Mouse (Mus musculus) stomach, postnatal 0 days (tissue): ENCODE results near the gene Rgs3. TPM values are rescaled to one million over a fixed set of nuclear protein-coding genes. Genes with fewer than 3 reads are reported as not detected.
A peak's percentile ranks its signal among the peaks of the same experiment; 100 is the strongest.

Experiments used
- ATAC-seq: fragments of 200-750 bp; cut with Nextera tagmentation; 2 replicates; pipeline ENCODE4 v1.8.0; 2017; ENCODE audit not compliant: low FRiP score, low TSS enrichment
- DNase-seq: peaks from one replicate; pipeline ENCODE4 v3.0.0-alpha.2; 2016; ENCODE audit warnings: low spot score
- H3K27ac ChIP-seq: fragments of 300-500 bp; sonication (generic); replicated peaks from 2 replicates; pipeline ENCODE4 v1.5.1; 2014; ENCODE audit warnings: mild to moderate bottlenecking, control low read depth
- H3K27me3 ChIP-seq: fragments of 300-500 bp; sonication (generic); 2 replicates; pipeline ENCODE4 v1.6.1; 2014; ENCODE audit warnings: low read length; ENCODE audit not compliant: control insufficient read depth, insufficient read depth
- H3K36me3 ChIP-seq: fragments of 300-500 bp; sonication (generic); 2 replicates; pipeline ENCODE4 v1.6.1; 2014; ENCODE audit warnings: low read length, mixed read lengths; ENCODE audit not compliant: control insufficient read depth, insufficient read depth
- H3K4me1 ChIP-seq: fragments of 300-500 bp; sonication (generic); replicated peaks from 2 replicates; pipeline ENCODE4 v1.6.1; 2014; ENCODE audit warnings: antibody characterized with exemption; ENCODE audit not compliant: control insufficient read depth, insufficient read depth
- H3K4me2 ChIP-seq: fragments of 300-500 bp; sonication (generic); replicated peaks from 2 replicates; pipeline ENCODE4 v1.6.1; 2014; ENCODE audit warnings: low read depth, mild to moderate bottlenecking, control low read depth, moderate library complexity
- H3K4me3 ChIP-seq: fragments of 300-500 bp; sonication (generic); 2 replicates; pipeline ENCODE4 v1.5.1; 2014; ENCODE audit warnings: low read depth, low read length, control low read depth
- H3K9ac ChIP-seq: fragments of 300-500 bp; sonication (generic); 2 replicates; pipeline ENCODE4 v1.6.1; 2014; ENCODE audit warnings: mild to moderate bottlenecking, low read length, control low read depth, mixed read lengths
- H3K9me3 ChIP-seq: fragments of 300-500 bp; sonication (generic); 2 replicates; pipeline ENCODE4 v1.6.1; 2016; ENCODE audit warnings: low read length; ENCODE audit not compliant: control insufficient read depth
- CTCF ChIP-seq: IDR thresholded peaks from 2 replicates; pipeline ENCODE4 v1.5.1; 2016; ENCODE audit warnings: antibody characterized with exemption, low read depth, mild to moderate bottlenecking, moderate library complexity
- EP300 ChIP-seq: optimal IDR thresholded peaks from 2 replicates; pipeline ENCODE3; 2016; ENCODE audit warnings: antibody characterized with exemption
- WGBS: fragments of 180-500 bp; shearing (Covaris S2); extraction: QIAGEN DNeasy Blood & Tissue Kit; methylation state at CpG from one replicate; pipeline ENCODE4 v1.1.7; 2014; 5-methylcytosine and 5-hydroxymethylcytosine counted together
- polyA plus RNA-seq: library from polyadenylated mRNA; unstranded; fragments of >200 nt; fragmentation: Nextera tagmentation; extraction: Ambion mirVana; gene quantifications from 2 replicates; pipeline ENCODE4 v1.2.1, GENCODE M21; 2015

Gene Rgs3
- polyA plus RNA-seq, 1 experiment from 2014 or later = 30.0 TPM

- DNase-seq (no peak), ATAC-seq (no peak)
- WGBS = 59% methylated on average over 1 of the region's 1 CpGs
Observed at GRCm38 (mm10) chr4:62568359-62568758, 8.7 kb downstream of the Rgs3 start.

GRCm38 (mm10) chr4:62569603-62570002 lies 10.0 kb downstream of the Rgs3 start:
- no peak for ATAC-seq
- Histone ChIP-seq H3K27me3 (no peaks in the 10 kb centered on the region), H3K36me3 (no peaks in the 10 kb centered on the region), H3K4me2 (no peak overlapping the region), H3K4me1 (no peaks in the 10 kb centered on the region; the same call in 1 of the 2 replicates), H3K4me3 (no peak overlapping the region), H3K9ac (no peak overlapping the region), H3K9me3 (no peaks in the 10 kb centered on the region), H3K27ac (no peak overlapping the region)
- no peak for TF ChIP-seq EP300
- no peak for TF ChIP-seq CTCF
- WGBS = 90% methylated on average over 5 of the region's 5 CpGs
- DNase-seq = no peak

More at GRCm38 (mm10) chr4:62568359-62568758, 8.7 kb downstream of the Rgs3 start:
- no peak for TF ChIP-seq CTCF
- TF ChIP-seq EP300 = no peak
- H3K4me3 ChIP-seq = no peak overlapping the region
- H3K27ac ChIP-seq = no peak overlapping the region
- H3K9me3 ChIP-seq = no peaks in the 10 kb centered on the region
- H3K27me3 ChIP-seq = no peaks in the 10 kb centered on the region
- H3K9ac ChIP-seq = no peak overlapping the region
- no peak overlapping the region for H3K4me2 ChIP-seq
- no peaks in the 10 kb centered on the region for H3K36me3 ChIP-seq
- no peaks in the 10 kb centered on the region; the same call in 1 of the 2 replicates for H3K4me1 ChIP-seq

- TF ChIP-seq CTCF = no peak
- no peak for TF ChIP-seq EP300
- no peak for DNase-seq
- Histone ChIP-seq H3K4me1 (no peaks in the 10 kb centered on the region; the same call in 1 of the 2 replicates), H3K9ac (no peak overlapping the region), H3K36me3 (no peaks in the 10 kb centered on the region), H3K27ac (no peak overlapping the region), H3K4me2 (no peak overlapping the region), H3K9me3 (no peaks in the 10 kb centered on the region), H3K27me3 (no peaks in the 10 kb centered on the region), H3K4me3 (no peak overlapping the region)
- 61% methylated on average over 5 of the region's 5 CpGs for WGBS
- peak; percentile 44; the same call in 1 of the 2 replicates for ATAC-seq
Observed at GRCm38 (mm10) chr4:62570029-62570428, 10.4 kb downstream of the Rgs3 start.

GRCm38 (mm10) chr4:62582365-62583264 lies 23.0 kb downstream of the Rgs3 start:
- 23% methylated on average over 18 of the region's 18 CpGs for WGBS
- ATAC-seq = peak; percentile 46; the same call in 1 of the 2 replicates
- Histone ChIP-seq H3K4me2 (peak overlapping the region; percentile 80), H3K9ac (peak overlapping the region; percentile 32), H3K27ac (no peak overlapping the region), H3K4me3 (peak overlapping the region; percentile 45), H3K9me3 (no peaks in the 10 kb centered on the region), H3K27me3 (no peaks in the 10 kb centered on the region), H3K4me1 (peaks cover 8% of the 10 kb centered on the region; the same call in 1 of the 2 replicates), H3K36me3 (no peaks in the 10 kb centered on the region)
- peak; percentile 31 for DNase-seq
- TF ChIP-seq CTCF (no peak), EP300 (no peak)

GRCm38 (mm10) chr4:62583265-62584092 lies 23.8 kb downstream of the Rgs3 start:
- no peaks in the 10 kb centered on the region for H3K27me3 ChIP-seq
- peak overlapping the region; percentile 45 for H3K4me3 ChIP-seq
- no peaks in the 10 kb centered on the region for H3K36me3 ChIP-seq
- H3K9me3 ChIP-seq = no peaks in the 10 kb centered on the region
- no peak for TF ChIP-seq EP300
- peak; percentile 39 for TF ChIP-seq CTCF
- WGBS = 6% methylated on average over 42 of the region's 42 CpGs
- H3K9ac ChIP-seq = peak overlapping the region; percentile 32
- peaks cover 8% of the 10 kb centered on the region; the same call in 1 of the 2 replicates for H3K4me1 ChIP-seq
- ATAC-seq (peak; percentile 95), DNase-seq (peak; percentile 89)
- no peak overlapping the region for H3K27ac ChIP-seq
- peak overlapping the region; percentile 80 for H3K4me2 ChIP-seq
